Mouse (Mus musculus) stomach, postnatal 0 days (tissue): ENCODE data around the gene Rgl2. TPM values are rescaled to one million over a fixed set of nuclear protein-coding genes. Genes with fewer than 3 reads are reported as not detected.
"Not testable (repeated sequence)": the region's sequence is repeated elsewhere in the genome, so short reads cannot be mapped to it uniquely, and the experiment has no call there.

Experiments used
- ATAC-seq: fragments of 200-750 bp; cut with Nextera tagmentation; 2 replicates; pipeline ENCODE4 v1.8.0; 2017; ENCODE audit not compliant: low FRiP score, low TSS enrichment
- DNase-seq: peaks from one replicate; pipeline ENCODE4 v3.0.0-alpha.2; 2016; ENCODE audit warnings: low spot score
- H3K27ac ChIP-seq: fragments of 300-500 bp; sonication (generic); replicated peaks from 2 replicates; pipeline ENCODE4 v1.5.1; 2014; ENCODE audit warnings: mild to moderate bottlenecking, control low read depth
- H3K27me3 ChIP-seq: fragments of 300-500 bp; sonication (generic); 2 replicates; pipeline ENCODE4 v1.6.1; 2014; ENCODE audit warnings: low read length; ENCODE audit not compliant: control insufficient read depth, insufficient read depth
- H3K36me3 ChIP-seq: fragments of 300-500 bp; sonication (generic); 2 replicates; pipeline ENCODE4 v1.6.1; 2014; ENCODE audit warnings: low read length, mixed read lengths; ENCODE audit not compliant: control insufficient read depth, insufficient read depth
- H3K4me1 ChIP-seq: fragments of 300-500 bp; sonication (generic); replicated peaks from 2 replicates; pipeline ENCODE4 v1.6.1; 2014; ENCODE audit warnings: antibody characterized with exemption; ENCODE audit not compliant: control insufficient read depth, insufficient read depth
- H3K4me2 ChIP-seq: fragments of 300-500 bp; sonication (generic); replicated peaks from 2 replicates; pipeline ENCODE4 v1.6.1; 2014; ENCODE audit warnings: low read depth, mild to moderate bottlenecking, control low read depth, moderate library complexity
- H3K4me3 ChIP-seq: fragments of 300-500 bp; sonication (generic); 2 replicates; pipeline ENCODE4 v1.5.1; 2014; ENCODE audit warnings: low read depth, low read length, control low read depth
- H3K9ac ChIP-seq: fragments of 300-500 bp; sonication (generic); 2 replicates; pipeline ENCODE4 v1.6.1; 2014; ENCODE audit warnings: mild to moderate bottlenecking, low read length, control low read depth, mixed read lengths
- H3K9me3 ChIP-seq: fragments of 300-500 bp; sonication (generic); 2 replicates; pipeline ENCODE4 v1.6.1; 2016; ENCODE audit warnings: low read length; ENCODE audit not compliant: control insufficient read depth
- CTCF ChIP-seq: IDR thresholded peaks from 2 replicates; pipeline ENCODE4 v1.5.1; 2016; ENCODE audit warnings: antibody characterized with exemption, low read depth, mild to moderate bottlenecking, moderate library complexity
- EP300 ChIP-seq: optimal IDR thresholded peaks from 2 replicates; pipeline ENCODE3; 2016; ENCODE audit warnings: antibody characterized with exemption
- WGBS: fragments of 180-500 bp; shearing (Covaris S2); extraction: QIAGEN DNeasy Blood & Tissue Kit; methylation state at CpG from one replicate; pipeline ENCODE4 v1.1.7; 2014; 5-methylcytosine and 5-hydroxymethylcytosine counted together
- polyA plus RNA-seq: library from polyadenylated mRNA; unstranded; fragments of >200 nt; fragmentation: Nextera tagmentation; extraction: Ambion mirVana; gene quantifications from 2 replicates; pipeline ENCODE4 v1.2.1, GENCODE M21; 2015

The Rgl2 gene
- polyA plus RNA-seq, 1 experiment from 2014 or later, result 18.6 TPM

DNA sequence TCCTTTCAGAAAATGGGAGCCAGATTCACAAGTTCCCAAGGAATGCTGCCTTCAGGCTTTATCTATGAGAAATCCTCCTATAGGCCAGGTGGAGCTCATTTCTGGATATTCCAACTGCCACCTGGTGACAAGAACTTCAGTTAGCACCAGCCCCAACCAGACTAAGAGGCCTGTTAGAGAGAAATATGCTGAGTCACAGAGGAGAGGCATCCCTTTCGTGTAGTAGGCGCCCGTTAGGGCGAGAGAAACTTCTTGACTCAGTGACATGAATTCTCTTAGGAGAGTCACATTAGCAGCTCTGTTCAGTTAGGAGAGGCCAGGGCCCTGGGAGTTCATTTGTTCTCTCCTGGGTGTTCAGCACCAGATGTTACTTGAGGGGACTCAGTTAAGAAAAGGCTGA lies 29.7 kb upstream of the Rgl2 start:
- Histone ChIP-seq H3K27ac (no peak overlapping the region), H3K4me1 (no peaks in the 10 kb centered on the region), H3K9ac (no peak overlapping the region), H3K36me3 (no peaks in the 10 kb centered on the region), H3K4me2 (no peak overlapping the region), H3K27me3 (no peaks in the 10 kb centered on the region), H3K4me3 (no peak overlapping the region), H3K9me3 (no peaks in the 10 kb centered on the region)
- ATAC-seq (no peak), DNase-seq (no peak)
- whole genome bisulfite sequencing, result 71% methylated on average over 4 of the region's 4 CpGs
- no peak for TF ChIP-seq EP300
- no peak for TF ChIP-seq CTCF

- Histone ChIP-seq H3K27ac (no peak overlapping the region), H3K9ac (0 out of 2 replicates have a peak overlapping the region, but pooled peaks have one; percentile 23), H3K4me3 (no peak overlapping the region), H3K36me3 (no peaks in the 10 kb centered on the region), H3K9me3 (no peaks in the 10 kb centered on the region), H3K27me3 (no peaks in the 10 kb centered on the region), H3K4me1 (no peaks in the 10 kb centered on the region), H3K4me2 (no peak overlapping the region)
- ATAC-seq, result no peak
- TF ChIP-seq CTCF (no peak), EP300 (no peak)
- 61% methylated on average over 7 of the region's 7 CpGs for WGBS
- DNase-seq, result no peak
Measured at GRCm38 (mm10) chr17:33900281-33900988, 28.9 kb upstream of the Rgl2 start.

GRCm38 (mm10) chr17:33900989-33901314 lies 28.4 kb upstream of the Rgl2 start:
- no peak overlapping the region for H3K9ac ChIP-seq
- DNase-seq (no peak), ATAC-seq (no peak)
- H3K27me3 ChIP-seq, result no peaks in the 10 kb centered on the region
- H3K4me3 ChIP-seq, result no peak overlapping the region
- H3K4me2 ChIP-seq, result no peak overlapping the region
- no peak overlapping the region for H3K27ac ChIP-seq
- H3K9me3 ChIP-seq, result no peaks in the 10 kb centered on the region
- TF ChIP-seq CTCF, result no peak
- no peak for TF ChIP-seq EP300
- H3K4me1 ChIP-seq, result no peaks in the 10 kb centered on the region
- 75% methylated on average over 4 of the region's 4 CpGs for WGBS
- H3K36me3 ChIP-seq, result no peaks in the 10 kb centered on the region

- TF ChIP-seq EP300 (no peak), CTCF (no peak)
- Histone ChIP-seq H3K9ac (no peak overlapping the region), H3K36me3 (no peaks in the 10 kb centered on the region), H3K4me1 (no peaks in the 10 kb centered on the region), H3K27me3 (no peaks in the 10 kb centered on the region), H3K27ac (no peak overlapping the region), H3K9me3 (no peaks in the 10 kb centered on the region), H3K4me3 (no peak overlapping the region), H3K4me2 (no peak overlapping the region)
- 75% methylated on average over 4 of the region's 4 CpGs for WGBS
- ATAC-seq (no peak), DNase-seq (no peak)
Measured at GRCm38 (mm10) chr17:33901653-33902052, 27.7 kb upstream of the Rgl2 start.

GRCm38 (mm10) chr17:33902079-33902478 lies 27.3 kb upstream of the Rgl2 start:
- no peak overlapping the region for H3K4me3 ChIP-seq
- H3K36me3 ChIP-seq, result no peaks in the 10 kb centered on the region
- no peak for DNase-seq
- H3K27me3 ChIP-seq, result no peaks in the 10 kb centered on the region
- TF ChIP-seq CTCF (no peak), EP300 (no peak)
- H3K4me1 ChIP-seq, result no peaks in the 10 kb centered on the region
- WGBS, result 53% methylated on average over 4 of the region's 4 CpGs
- no peaks in the 10 kb centered on the region for H3K9me3 ChIP-seq
- H3K4me2 ChIP-seq, result no peak overlapping the region
- ATAC-seq, result no peak
- no peak overlapping the region for H3K9ac ChIP-seq
- H3K27ac ChIP-seq, result no peak overlapping the region

DNA sequence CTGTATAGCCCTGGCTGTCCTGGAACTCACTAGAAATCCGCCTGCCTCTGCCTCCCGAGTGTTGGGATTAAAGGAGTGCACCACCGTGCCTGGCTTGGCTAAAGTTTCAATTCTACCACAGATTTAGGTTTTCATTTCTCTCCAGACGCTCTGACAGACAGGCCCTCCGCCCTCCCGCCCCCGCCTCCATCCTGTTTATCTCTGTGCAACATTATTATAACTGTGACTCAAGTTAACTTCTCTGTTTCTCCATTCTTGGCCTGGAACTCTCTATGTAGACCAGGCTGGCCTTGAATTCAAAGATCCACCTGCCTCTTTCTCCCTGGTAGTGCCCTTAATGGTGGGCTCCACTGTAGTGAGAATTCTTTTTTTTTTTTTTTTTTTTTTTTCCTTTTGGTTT lies 26.9 kb upstream of the Rgl2 start:
- ATAC-seq, result no peak
- no peaks in the 10 kb centered on the region for H3K36me3 ChIP-seq
- H3K27me3 ChIP-seq, result no peaks in the 10 kb centered on the region
- 67% methylated on average over 7 of the region's 7 CpGs for WGBS
- H3K4me2 ChIP-seq, result no peak overlapping the region
- DNase-seq, result no peak
- H3K9me3 ChIP-seq, result no peaks in the 10 kb centered on the region
- no peak overlapping the region for H3K4me3 ChIP-seq
- no peaks in the 10 kb centered on the region for H3K4me1 ChIP-seq
- no peak overlapping the region for H3K9ac ChIP-seq
- no peak for TF ChIP-seq CTCF
- TF ChIP-seq EP300, result no peak
- no peak overlapping the region for H3K27ac ChIP-seq

GRCm38 (mm10) chr17:33903911-33904651 lies 25.3 kb upstream of the Rgl2 start:
- not testable (repeated sequence) for H3K27me3 ChIP-seq, H3K4me2 ChIP-seq, H3K4me3 ChIP-seq, H3K4me1 ChIP-seq, ATAC-seq, H3K27ac ChIP-seq, H3K36me3 ChIP-seq, DNase-seq, H3K9ac ChIP-seq, H3K9me3 ChIP-seq
- WGBS, result 70% methylated on average over 6 of the region's 6 CpGs

- not testable (repeated sequence) for H3K4me2 ChIP-seq, H3K4me1 ChIP-seq, H3K9ac ChIP-seq, H3K9me3 ChIP-seq, H3K36me3 ChIP-seq, DNase-seq, H3K4me3 ChIP-seq, ATAC-seq, H3K27me3 ChIP-seq, H3K27ac ChIP-seq
- WGBS, result 30% methylated on average over 3 of the region's 4 CpGs
Measured at GRCm38 (mm10) chr17:33904835-33905234, 24.5 kb upstream of the Rgl2 start, which contains the start of gene Platr17. Platr17 (plus strand) TSS chr17:33905135.
